Mouse (Mus musculus): ENCODE measurements at regions not wholly inside any gene's neighbourhood (a gene's known extent, or its start where the extent isn't known, plus 50 kb on each side); places are given as distances from the start of the nearest gene placed in this dataset.

- DNase-seq: no peak
These were observed 506.2 kb downstream of the Med13l start for GRCm38 (mm10) chr5:119066666-119067065.

- DNase-seq: no peak
These were observed 509.4 kb downstream of the Med13l start for GRCm38 (mm10) chr5:119069765-119070333.

GRCm38 (mm10) chr5:119072712-119073111 lies 512.2 kb downstream of the Med13l start:
- no peak for DNase-seq

- DNase-seq: no peak
These were observed 520.3 kb downstream of the Med13l start for GRCm38 (mm10) chr5:119080747-119081146.

GRCm38 (mm10) chr5:119082895-119083294 lies 522.4 kb downstream of the Med13l start:
- DNase-seq: no peak

GRCm38 (mm10) chr5:119097576-119098193 lies 537.2 kb downstream of the Med13l start:
- no peak for DNase-seq

GRCm38 (mm10) chr5:119099817-119100216 lies 539.3 kb downstream of the Med13l start:
- DNase-seq: no peak

- no peak for DNase-seq
These were observed 543.0 kb downstream of the Med13l start for GRCm38 (mm10) chr5:119103503-119103902.

GRCm38 (mm10) chr5:119107898-119108297 lies 547.4 kb downstream of the Med13l start:
- DNase-seq: no peak

GRCm38 (mm10) chr5:119109501-119109900 lies 549.0 kb downstream of the Med13l start:
- no peak for DNase-seq

GRCm38 (mm10) chr5:119114074-119114473 lies 553.6 kb downstream of the Med13l start:
- DNase-seq: no peak

- DNase-seq: no peak
These were observed 544.7 kb upstream of the Tbx3 start for GRCm38 (mm10) chr5:119125745-119126144.

GRCm38 (mm10) chr5:119130176-119130575 lies 540.3 kb upstream of the Tbx3 start:
- DNase-seq: no peak

- DNase-seq: no peak
These were observed 539.0 kb upstream of the Tbx3 start for GRCm38 (mm10) chr5:119131461-119131860.

GRCm38 (mm10) chr5:119133378-119133777 lies 537.1 kb upstream of the Tbx3 start:
- DNase-seq: no peak

GRCm38 (mm10) chr5:119136916-119137315 lies 533.6 kb upstream of the Tbx3 start:
- no peak for DNase-seq

- no peak for DNase-seq
These were observed 533.1 kb upstream of the Tbx3 start for GRCm38 (mm10) chr5:119137409-119137808.

- DNase-seq: no peak
These were observed 532.6 kb upstream of the Tbx3 start for GRCm38 (mm10) chr5:119137821-119138221.

GRCm38 (mm10) chr5:119138293-119138692 lies 532.2 kb upstream of the Tbx3 start:
- DNase-seq: no peak

GRCm38 (mm10) chr5:119139336-119139735 lies 531.1 kb upstream of the Tbx3 start:
- no peak for DNase-seq

GRCm38 (mm10) chr5:119139816-119140215 lies 530.7 kb upstream of the Tbx3 start:
- DNase-seq: no peak

- DNase-seq: no peak
These were observed 527.1 kb upstream of the Tbx3 start for GRCm38 (mm10) chr5:119143411-119143810.

GRCm38 (mm10) chr5:119149389-119150185 lies 520.9 kb upstream of the Tbx3 start:
- DNase-seq: no peak

- DNase-seq: no peak
These were observed 517.4 kb upstream of the Tbx3 start for GRCm38 (mm10) chr5:119153086-119153485.

Data from thymus, postnatal 4 days (tissue).